Mouse (Mus musculus) testis, adult 2 months (tissue): ENCODE measurements around the gene Myo1g.

Experiments used
- CTCF ChIP-seq: fragments of 200-500 bp; IDR thresholded peaks from 2 replicates; pipeline ENCODE4 v1.5.1; 2012; ENCODE audit warnings: low read depth, mild to moderate bottlenecking, inconsistent platforms, low read length, moderate library complexity; ENCODE audit not compliant: control insufficient read depth, insufficient read depth, insufficient replicate concordance
- POLR2A ChIP-seq: fragments of 200-500 bp; IDR thresholded peaks from 2 replicates; pipeline ENCODE4 v1.6.1; 2012; ENCODE audit warnings: low read depth, mild to moderate bottlenecking, inconsistent platforms, low read length, moderate library complexity; ENCODE audit not compliant: control insufficient read depth

DNA sequence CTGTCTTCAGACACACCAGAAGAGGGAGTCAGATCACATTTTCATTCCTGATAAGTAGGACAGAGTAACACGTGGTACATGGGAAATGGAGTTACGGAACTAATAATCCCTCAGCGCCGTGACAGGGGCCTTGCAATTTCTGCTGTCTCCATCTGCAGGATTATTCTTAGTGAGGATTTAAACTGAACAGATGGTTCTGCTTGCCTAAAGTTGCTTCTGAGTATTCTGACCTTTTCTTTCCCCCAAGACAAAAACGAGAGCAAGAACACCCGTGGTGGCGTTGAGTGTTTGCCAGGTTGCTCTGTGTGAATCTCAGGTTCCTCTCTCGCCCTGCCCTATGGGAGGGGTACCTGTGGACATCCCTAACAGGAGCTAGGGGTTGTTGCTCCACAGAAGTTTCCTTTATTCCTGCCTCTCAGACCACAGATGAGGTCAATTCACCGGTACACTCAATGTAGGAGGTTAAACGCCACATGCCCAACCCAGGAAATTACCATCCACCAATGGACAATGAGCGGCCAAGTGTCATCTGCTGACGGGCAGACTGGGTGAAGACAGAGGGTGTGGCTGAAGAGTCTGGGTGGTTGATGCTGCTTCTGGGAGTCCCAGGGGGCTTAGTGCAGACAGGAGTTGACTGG, 23.3 kb downstream of the Myo1g start:
- TF ChIP-seq POLR2A (no peak), CTCF (no peak)
